Comparison of ENCODE assay signal across 8 mouse cellular contexts in the genomic region with DNA sequence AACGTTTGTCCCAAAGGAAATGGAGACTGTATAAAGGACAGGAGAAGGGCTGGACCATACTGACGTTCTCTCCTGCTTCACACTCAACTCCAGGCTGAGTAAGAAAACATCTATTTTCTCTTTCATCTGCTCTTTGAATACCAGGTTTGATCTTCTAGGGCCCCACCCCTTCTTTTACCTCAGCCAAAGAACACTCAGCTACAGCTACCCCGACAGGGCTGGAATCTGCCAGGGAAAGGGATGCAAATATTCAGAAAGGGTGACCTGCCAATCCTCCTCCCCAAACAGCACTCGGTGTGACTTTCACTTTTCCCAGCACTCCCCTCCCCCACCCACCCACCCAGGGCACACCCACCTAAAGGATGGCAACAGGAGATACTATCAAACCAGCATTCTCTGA. TPM values are rescaled to one million over a fixed set of nuclear protein-coding genes. Genes with fewer than 3 reads are reported as not detected.
A peak's percentile ranks its signal among the peaks of the same experiment; 100 is the strongest.
DNase-seq lines count a peak whose midpoint lies in the region; ATAC-seq and TF ChIP-seq lines count a peak whose summit lies in the region.

No protein-coding gene starts in this region.

- no peak overlapping the region for H3K27ac ChIP-seq in heart, embryonic 12.5 days (ENCODE audit: poor library complexity, severe bottlenecking)
- no peak overlapping the region for H3K27ac ChIP-seq in hindbrain, embryonic 11.5 days (ENCODE audit: low read depth, low read length)
- no peak overlapping the region for H3K27ac ChIP-seq in liver, embryonic 14.5 days

- DNase-seq in heart, postnatal 25 days (ENCODE audit: low spot score): no peak
- peak; percentile 83 for DNase-seq in R1 (ENCODE audit: low read depth, low spot score)
- DNase-seq in hindbrain, embryonic 11.5 days (ENCODE audit: low spot score): no peak
- no peak for DNase-seq in liver, embryonic 14.5 days (ENCODE audit: low read depth in 3 of 3, low spot score in 3 of 3)
- no peak for DNase-seq in right cerebral cortex, postnatal 10 days (ENCODE audit: low spot score in 2 of 2)
- DNase-seq in spleen, postnatal 10 days (ENCODE audit: low spot score in 2 of 2): no peak
- DNase-seq in thymus, postnatal 36 days: no peak

- TF ChIP-seq EP300 in liver, embryonic 14.5 days (IDR thresholded peaks at IDR 0.05; ENCODE audit: low read depth): no peak

- no peak for ATAC-seq in heart, embryonic 12.5 days (ENCODE audit: insufficient number of reproducible peaks, low FRiP score)
- ATAC-seq in hindbrain, embryonic 11.5 days (ENCODE audit: low FRiP score): no peak
- no peak for ATAC-seq in liver, embryonic 14.5 days (ENCODE audit: insufficient read depth)

- H3K4me3 ChIP-seq in heart, embryonic 12.5 days: peak overlapping the region; percentile 28
- no peak overlapping the region for H3K4me3 ChIP-seq in hindbrain, embryonic 11.5 days (ENCODE audit: low read depth, low read length)
- H3K4me3 ChIP-seq in liver, embryonic 14.5 days (ENCODE audit: insufficient read depth in 1 of 2, low read depth in 2 of 2, low read length in 2 of 2): no peak overlapping the region

- intact Hi-C loops in heart, postnatal 25 days (cut with DNase I): loop anchor here (2.0 to 5.0 kb wide), 2 partner anchors 13 to 76 kb away; no protein-coding TSS in a partner anchor

- TF ChIP-seq CTCF in liver, embryonic 14.5 days (IDR thresholded peaks at IDR 0.05; ENCODE audit: low read depth): no peak

- no peaks in the 10 kb centered on the region for H3K36me3 ChIP-seq in heart, embryonic 12.5 days
- H3K36me3 ChIP-seq in hindbrain, embryonic 11.5 days (ENCODE audit: control insufficient read depth, insufficient read depth, low read length): no peaks in the 10 kb centered on the region
- H3K36me3 ChIP-seq in liver, embryonic 14.5 days (replicated peaks; ENCODE audit: control insufficient read depth, insufficient read depth, low read depth): no peaks in the 10 kb centered on the region

- peaks cover 35% of the 10 kb centered on the region for H3K4me1 ChIP-seq in heart, embryonic 12.5 days (replicated peaks)
- no peaks in the 10 kb centered on the region for H3K4me1 ChIP-seq in hindbrain, embryonic 11.5 days (replicated peaks; ENCODE audit: control insufficient read depth, insufficient read depth, low read length)
- peaks cover 0 to 13% of the 10 kb centered on the region in 2 experiments; a peak in 2 of 4 replicates for H3K4me1 ChIP-seq in liver, embryonic 14.5 days (replicated peaks; ENCODE audit: control insufficient read depth in 2 of 2, insufficient read depth in 2 of 2, low read length in 1 of 2)

- H3K4me2 ChIP-seq in heart, embryonic 12.5 days: peak overlapping the region; percentile 62
- H3K4me2 ChIP-seq in hindbrain, embryonic 11.5 days (replicated peaks; ENCODE audit: low read depth, low read length): 0 out of 2 replicates have a peak overlapping the region, but pooled peaks have one; percentile 21
- H3K4me2 ChIP-seq in liver, embryonic 14.5 days (ENCODE audit: low read depth): peak overlapping the region; percentile 19; the same call in 1 of the 2 replicates

- H3K9ac ChIP-seq in heart, embryonic 12.5 days: peak overlapping the region; percentile 56; the same call in 1 of the 2 replicates
- H3K9ac ChIP-seq in hindbrain, embryonic 11.5 days (ENCODE audit: low read depth, low read length): no peak overlapping the region
- no peak overlapping the region for H3K9ac ChIP-seq in liver, embryonic 14.5 days (replicated peaks)

- no peaks in the 10 kb centered on the region for H3K27me3 ChIP-seq in heart, embryonic 12.5 days (replicated peaks)
- H3K27me3 ChIP-seq in hindbrain, embryonic 11.5 days (ENCODE audit: control insufficient read depth, insufficient read depth, low read length): no peaks in the 10 kb centered on the region
- H3K27me3 ChIP-seq in liver, embryonic 14.5 days (ENCODE audit: control insufficient read depth, insufficient read depth, low read length): peaks cover 23% of the 10 kb centered on the region

- no peaks in the 10 kb centered on the region for H3K9me3 ChIP-seq in heart, embryonic 12.5 days (replicated peaks)
- no peaks in the 10 kb centered on the region for H3K9me3 ChIP-seq in hindbrain, embryonic 11.5 days (ENCODE audit: control insufficient read depth, low read length)
- H3K9me3 ChIP-seq in liver, embryonic 14.5 days (ENCODE audit: control insufficient read depth, low read length): no peaks in the 10 kb centered on the region

- 9% methylated on average over 4 of the region's 4 CpGs for WGBS in heart, embryonic 12.5 days
- 12% methylated on average over 4 of the region's 4 CpGs for WGBS in hindbrain, embryonic 11.5 days
- 11% methylated on average over 4 of the region's 4 CpGs for WGBS in liver, embryonic 14.5 days (ENCODE audit: insufficient replicate concordance)

RNA-seq across cellular contexts. Expression of gene Sash1, which starts 2.2 kb away (rescaled TPM):
- 2.2 and 2.9 TPM in 2 replicates for polyA plus RNA-seq in heart, embryonic 12.5 days (2016; fragmentation: Nextera tagmentation; extraction: Ambion mirVana)
- 10 to 100 TPM; 26.8 to 31.1 TPM for total RNA-seq in heart, postnatal 25 days (2021)
- 5.2 and 6.5 TPM in 2 replicates for polyA plus RNA-seq in hindbrain, embryonic 11.5 days (2014; fragmentation: Nextera tagmentation; extraction: Ambion mirVana)
- 1.0 and 1.4 TPM in 2 replicates for polyA plus RNA-seq in liver, embryonic 14.5 days (2012; rRNA removed)
- polyA plus RNA-seq in liver, embryonic 14.5 days (2014; fragmentation: Nextera tagmentation; extraction: Ambion mirVana): 0.32 and 0.77 TPM in 2 replicates
